Mouse (Mus musculus) kidney, adult 2 months (tissue): ENCODE data around the gene Iqsec3.

ENCODE experiments used
- CTCF ChIP-seq: fragments of 200-500 bp; conservative IDR thresholded peaks from 2 replicates; pipeline ENCODE4 v1.5.1; 2011; ENCODE audit warnings: low read depth, mild to moderate bottlenecking, control low read depth, low read length, moderate library complexity, mixed read lengths; ENCODE audit not compliant: insufficient read depth, insufficient read length
- POLR2A ChIP-seq: fragments of 200-500 bp; IDR thresholded peaks from one replicate; pipeline ENCODE4 v1.6.1; 2011; ENCODE audit warnings: low read depth, low read length, control low read depth

- TF ChIP-seq POLR2A, result no peak
- TF ChIP-seq CTCF, result no peak
These were observed 130.3 kb downstream of the Iqsec3 start, which contains the start of gene Slc6a12 for GRCm38 (mm10) chr6:121343026-121343770.
